Mouse (Mus musculus) lung, postnatal 0 days (tissue): ENCODE results near the gene Zfp618. TPM values are rescaled to one million over a fixed set of nuclear protein-coding genes. Genes with fewer than 3 reads are reported as not detected.

Source experiments
- ATAC-seq: fragments of 200-750 bp; cut with Nextera tagmentation; 2 replicates; pipeline ENCODE4 v1.8.0; 2017; ENCODE audit warnings: moderate library complexity
- DNase-seq: peaks from one replicate; pipeline ENCODE4 v3.0.0-alpha.2; 2016; ENCODE audit warnings: low spot score
- H3K27ac ChIP-seq: fragments of 300-500 bp; sonication (generic); 2 replicates; pipeline ENCODE4 v1.5.1; 2014; ENCODE audit warnings: antibody characterized with exemption, mild to moderate bottlenecking, low read length, mixed read lengths
- H3K27me3 ChIP-seq: fragments of 300-500 bp; sonication (generic); replicated peaks from 2 replicates; pipeline ENCODE4 v1.6.1; 2014; ENCODE audit warnings: low read length, mixed read lengths; ENCODE audit not compliant: insufficient read depth
- H3K36me3 ChIP-seq: fragments of 300-500 bp; sonication (generic); 2 replicates; pipeline ENCODE4 v1.6.1; 2014; ENCODE audit warnings: low read length, mixed read lengths; ENCODE audit not compliant: insufficient read depth
- H3K4me1 ChIP-seq: fragments of 300-500 bp; sonication (generic); 2 replicates; pipeline ENCODE4 v1.6.1; 2014; ENCODE audit warnings: antibody characterized with exemption, low read depth, low read length, mixed read lengths; ENCODE audit not compliant: insufficient read depth
- H3K4me2 ChIP-seq: fragments of 300-500 bp; sonication (generic); replicated peaks from 2 replicates; pipeline ENCODE4 v1.6.1; 2014; ENCODE audit warnings: low read depth, mild to moderate bottlenecking, low read length, moderate library complexity, mixed read lengths
- H3K4me3 ChIP-seq: fragments of 300-500 bp; sonication (generic); 2 replicates; pipeline ENCODE4 v1.5.1; 2014; ENCODE audit warnings: low read depth, low read length
- H3K9ac ChIP-seq: fragments of 300-500 bp; sonication (generic); replicated peaks from 2 replicates; pipeline ENCODE4 v1.6.1; 2014; ENCODE audit warnings: low read depth, mild to moderate bottlenecking
- H3K9me3 ChIP-seq: fragments of 300-500 bp; sonication (generic); 2 replicates; pipeline ENCODE4 v1.6.1; 2016; ENCODE audit warnings: low read length, mixed read lengths
- CTCF ChIP-seq: IDR thresholded peaks from 2 replicates; pipeline ENCODE4 v1.5.1; 2016; ENCODE audit warnings: antibody characterized with exemption, mild to moderate bottlenecking
- EP300 ChIP-seq: IDR thresholded peaks from 2 replicates; pipeline ENCODE4 v1.6.1; 2016; ENCODE audit warnings: antibody characterized with exemption, mild to moderate bottlenecking, control low read depth
- WGBS: fragments of 180-500 bp; shearing (Covaris S2); extraction: QIAGEN DNeasy Blood & Tissue Kit; methylation state at CpG from one replicate; pipeline ENCODE4 v1.1.7; 2014; 5-methylcytosine and 5-hydroxymethylcytosine counted together
- polyA plus RNA-seq: library from polyadenylated mRNA; unstranded; fragments of >200 nt; fragmentation: Nextera tagmentation; extraction: Ambion mirVana; gene quantifications from 2 replicates; pipeline ENCODE4 v1.2.1, GENCODE M21; 2015

The Zfp618 gene
- polyA plus RNA-seq, 1 experiment from 2014 or later = 7.9 TPM

- no peaks in the 10 kb centered on the region for H3K27me3 ChIP-seq
- H3K27ac ChIP-seq = peak overlapping the region; percentile 43; the same call in 1 of the 2 replicates
- DNase-seq (peak; percentile 52), ATAC-seq (peak; percentile 47)
- 0 out of 2 replicates have a peak overlapping the region, but pooled peaks have one; percentile 22 for H3K4me2 ChIP-seq
- H3K36me3 ChIP-seq = no peaks in the 10 kb centered on the region
- H3K9ac ChIP-seq = no peak overlapping the region
- TF ChIP-seq EP300 (no peak), CTCF (no peak)
- 0 out of 2 replicates have a peak, but pooled peaks cover 5% of the 10 kb centered on the region for H3K4me1 ChIP-seq
- H3K4me3 ChIP-seq = no peak overlapping the region
- 37% methylated on average over 6 of the region's 6 CpGs for WGBS
- H3K9me3 ChIP-seq = no peaks in the 10 kb centered on the region; the same call in 1 of the 2 replicates
These were observed 55.8 kb downstream of the Zfp618 start for GRCm38 (mm10) chr4:63021034-63021700.

- Histone ChIP-seq H3K36me3 (no peaks in the 10 kb centered on the region), H3K27ac (no peak overlapping the region), H3K4me1 (0 out of 2 replicates have a peak, but pooled peaks cover 5% of the 10 kb centered on the region), H3K27me3 (no peaks in the 10 kb centered on the region), H3K4me2 (no peak overlapping the region), H3K9me3 (no peaks in the 10 kb centered on the region; the same call in 1 of the 2 replicates), H3K4me3 (no peak overlapping the region), H3K9ac (no peak overlapping the region)
- TF ChIP-seq CTCF (no peak), EP300 (no peak)
- 92% methylated on average over 7 of the region's 7 CpGs for WGBS
- ATAC-seq = no peak
- DNase-seq = no peak
These were observed 58.1 kb downstream of the Zfp618 start for GRCm38 (mm10) chr4:63023465-63023864.

GRCm38 (mm10) chr4:63024098-63024497 is 58.7 kb downstream of the Zfp618 start:
- H3K27ac ChIP-seq = no peak overlapping the region
- H3K27me3 ChIP-seq = no peaks in the 10 kb centered on the region
- 0 out of 2 replicates have a peak, but pooled peaks cover 5% of the 10 kb centered on the region for H3K4me1 ChIP-seq
- ATAC-seq (no peak), DNase-seq (no peak)
- no peaks in the 10 kb centered on the region for H3K36me3 ChIP-seq
- H3K4me3 ChIP-seq = no peak overlapping the region
- TF ChIP-seq CTCF (no peak), EP300 (no peak)
- 93% methylated on average over 7 of the region's 7 CpGs for WGBS
- no peak overlapping the region for H3K9ac ChIP-seq
- H3K9me3 ChIP-seq = no peaks in the 10 kb centered on the region; the same call in 1 of the 2 replicates
- no peak overlapping the region for H3K4me2 ChIP-seq

GRCm38 (mm10) chr4:63024734-63025256 is 59.4 kb downstream of the Zfp618 start:
- H3K9ac ChIP-seq = no peak overlapping the region
- no peaks in the 10 kb centered on the region for H3K36me3 ChIP-seq
- DNase-seq (no peak), ATAC-seq (no peak)
- no peak overlapping the region for H3K4me2 ChIP-seq
- no peak overlapping the region for H3K4me3 ChIP-seq
- WGBS = 84% methylated on average over 9 of the region's 9 CpGs
- no peaks in the 10 kb centered on the region for H3K27me3 ChIP-seq
- no peaks in the 10 kb centered on the region; the same call in 1 of the 2 replicates for H3K9me3 ChIP-seq
- no peak overlapping the region for H3K27ac ChIP-seq
- no peak for TF ChIP-seq EP300
- no peak for TF ChIP-seq CTCF
- 0 out of 2 replicates have a peak, but pooled peaks cover 5% of the 10 kb centered on the region for H3K4me1 ChIP-seq

- DNase-seq = no peak
- H3K9me3 ChIP-seq = no peaks in the 10 kb centered on the region; the same call in 1 of the 2 replicates
- no peak overlapping the region for H3K4me3 ChIP-seq
- H3K27me3 ChIP-seq = no peaks in the 10 kb centered on the region
- no peaks in the 10 kb centered on the region for H3K36me3 ChIP-seq
- no peak overlapping the region for H3K9ac ChIP-seq
- WGBS = 85% methylated on average over 9 of the region's 9 CpGs
- H3K4me1 ChIP-seq = 0 out of 2 replicates have a peak, but pooled peaks cover 5% of the 10 kb centered on the region
- H3K27ac ChIP-seq = no peak overlapping the region
- no peak for ATAC-seq
- TF ChIP-seq CTCF (no peak), EP300 (no peak)
- H3K4me2 ChIP-seq = no peak overlapping the region
These were observed 59.9 kb downstream of the Zfp618 start for GRCm38 (mm10) chr4:63025306-63025705.

- Histone ChIP-seq H3K27ac (no peak overlapping the region), H3K4me3 (no peak overlapping the region), H3K4me1 (0 out of 2 replicates have a peak, but pooled peaks cover 4% of the 10 kb centered on the region), H3K36me3 (no peaks in the 10 kb centered on the region), H3K9me3 (no peaks in the 10 kb centered on the region; the same call in 1 of the 2 replicates), H3K27me3 (no peaks in the 10 kb centered on the region), H3K4me2 (no peak overlapping the region), H3K9ac (no peak overlapping the region)
- ATAC-seq = no peak
- TF ChIP-seq CTCF (no peak), EP300 (no peak)
- 83% methylated on average over 3 of the region's 3 CpGs for WGBS
- no peak for DNase-seq
These were observed 60.9 kb downstream of the Zfp618 start for GRCm38 (mm10) chr4:63026286-63026685.
